ENCODE assay signal across 8 mouse cellular contexts in genomic region chr19:11817586-11817985, GRCm38 (mm10). TPM values are rescaled to one million over a fixed set of nuclear protein-coding genes. Genes with fewer than 3 reads are reported as not detected.
DNase-seq lines count a peak whose midpoint lies in the region; ATAC-seq and TF ChIP-seq lines count a peak whose summit lies in the region.

No protein-coding gene starts in this region.

- H3K9me3 ChIP-seq in heart, embryonic 11.5 days (replicated peaks; ENCODE audit: control insufficient read depth, low read length): no peaks in the 10 kb centered on the region
- no peaks in the 10 kb centered on the region for H3K9me3 ChIP-seq in ES-E14 (ENCODE audit: control insufficient read depth, insufficient read depth, low read depth, low read length)
- H3K9me3 ChIP-seq in forebrain, postnatal 0 days (ENCODE audit: low read length): no peaks in the 10 kb centered on the region
- no peaks in the 10 kb centered on the region for H3K9me3 ChIP-seq in midbrain, embryonic 12.5 days

- no peak for TF ChIP-seq CTCF in forebrain, postnatal 0 days (IDR thresholded peaks at IDR 0.05; ENCODE audit: low read depth)

- ATAC-seq in heart, embryonic 11.5 days (replicated peaks; ENCODE audit: insufficient number of reproducible peaks, low FRiP score, low TSS enrichment): no peak
- ATAC-seq in forebrain, postnatal 0 days: no peak
- no peak for ATAC-seq in midbrain, embryonic 12.5 days (ENCODE audit: low FRiP score, low read depth)
- ATAC-seq in CD4-positive, CD25-positive, alpha-beta regulatory T cell, adult 4 months: no peak

- 18% methylated on average over 5 of the region's 5 CpGs for WGBS in heart, embryonic 11.5 days (ENCODE audit: insufficient replicate concordance)
- WGBS in forebrain, postnatal 0 days: 15% methylated on average over 5 of the region's 5 CpGs
- 8% methylated on average over 5 of the region's 5 CpGs for WGBS in midbrain, embryonic 12.5 days

- no peaks in the 10 kb centered on the region; the same call in 1 of the 2 replicates for H3K4me1 ChIP-seq in heart, embryonic 11.5 days (ENCODE audit: control insufficient read depth, insufficient read depth, low read length)
- H3K4me1 ChIP-seq in ES-E14 (ENCODE audit: control insufficient read depth in 2 of 2, insufficient read depth in 2 of 2, low read length in 2 of 2, poor library complexity in 1 of 2): peaks cover 0 to 17% of the 10 kb centered on the region in 2 experiments; a peak in 2 of 4 replicates
- no peaks in the 10 kb centered on the region; the same call in 1 of the 2 replicates for H3K4me1 ChIP-seq in forebrain, postnatal 0 days (ENCODE audit: insufficient read depth)
- peaks cover 35% of the 10 kb centered on the region for H3K4me1 ChIP-seq in midbrain, embryonic 12.5 days

- peaks cover 3% of the 10 kb centered on the region; the same call in 1 of the 2 replicates for H3K27me3 ChIP-seq in heart, embryonic 11.5 days (ENCODE audit: control insufficient read depth, insufficient read depth, low read length)
- peaks cover 5% of the 10 kb centered on the region; the same call in 1 of the 2 replicates for H3K27me3 ChIP-seq in forebrain, postnatal 0 days (ENCODE audit: insufficient read depth, low read length)
- H3K27me3 ChIP-seq in midbrain, embryonic 12.5 days: peaks cover 34% of the 10 kb centered on the region

- DNase-seq in heart, adult 9 months (ENCODE audit: low spot score in 2 of 2): no peak
- DNase-seq in ES-E14 (ENCODE audit: low read depth, low spot score): no peak
- peak; percentile 11 for DNase-seq in forebrain, postnatal 0 days
- DNase-seq in urinary bladder, adult 18-20 months (ENCODE audit: low spot score in 2 of 2): no peak
- no peak for DNase-seq in right cerebral cortex, adult 2 months (ENCODE audit: low spot score in 2 of 2)

- no peak overlapping the region for H3K27ac ChIP-seq in heart, embryonic 11.5 days (ENCODE audit: low read depth, low read length)
- H3K27ac ChIP-seq in ES-E14 (ENCODE audit: insufficient read depth, low read depth, low read length, poor library complexity, severe bottlenecking): no peak overlapping the region
- no peak overlapping the region for H3K27ac ChIP-seq in forebrain, postnatal 0 days (ENCODE audit: low read depth, low read length)
- H3K27ac ChIP-seq in midbrain, embryonic 12.5 days (replicated peaks): no peak overlapping the region

- H3K9ac ChIP-seq in heart, embryonic 11.5 days (ENCODE audit: low read depth, low read length): no peak overlapping the region
- peak overlapping the region; percentile 47; the same call in 1 of the 2 replicates for H3K9ac ChIP-seq in ES-E14 (ENCODE audit: insufficient read depth, low read depth, low read length, poor library complexity, severe bottlenecking)
- peak overlapping the region; percentile 82; the same call in 1 of the 2 replicates for H3K9ac ChIP-seq in forebrain, postnatal 0 days
- H3K9ac ChIP-seq in midbrain, embryonic 12.5 days (replicated peaks): no peak overlapping the region

- H3K4me3 ChIP-seq in heart, embryonic 11.5 days (ENCODE audit: low read depth, low read length): peak overlapping the region; percentile 69; the same call in 1 of the 2 replicates
- H3K4me3 ChIP-seq in ES-E14 (ENCODE audit: insufficient read depth in 1 of 2, low read depth in 1 of 2, low read length in 2 of 2, poor library complexity in 1 of 2, severe bottlenecking in 1 of 2): peak overlapping the region; percentile 88 to 96
- peak overlapping the region; percentile 77 for H3K4me3 ChIP-seq in forebrain, postnatal 0 days (ENCODE audit: low read depth, low read length)
- peak overlapping the region; percentile 64 for H3K4me3 ChIP-seq in midbrain, embryonic 12.5 days

- peak overlapping the region; percentile 97 for H3K4me2 ChIP-seq in heart, embryonic 11.5 days
- H3K4me2 ChIP-seq in forebrain, postnatal 0 days (ENCODE audit: low read depth): peak overlapping the region; percentile 89
- H3K4me2 ChIP-seq in midbrain, embryonic 12.5 days (replicated peaks): peak overlapping the region; percentile 77

- no peaks in the 10 kb centered on the region for H3K36me3 ChIP-seq in heart, embryonic 11.5 days (ENCODE audit: control insufficient read depth, insufficient read depth, low read length)
- H3K36me3 ChIP-seq in ES-E14 (ENCODE audit: control insufficient read depth, insufficient read depth, low read length, poor library complexity, severe bottlenecking): peaks cover 6% of the 10 kb centered on the region; the same call in 1 of the 2 replicates
- H3K36me3 ChIP-seq in forebrain, postnatal 0 days (ENCODE audit: insufficient read depth): no peaks in the 10 kb centered on the region
- no peaks in the 10 kb centered on the region for H3K36me3 ChIP-seq in midbrain, embryonic 12.5 days

- in situ Hi-C loops in ES-E14 (cut with MboI; ENCODE audit: low sequenced_read_pairs in 2 of 2, unreplicated experiment in 2 of 2): no loop called here

TF ChIP-seq in ES-E14, 5 proteins besides CTCF, POLR2A, EP300 and RAD21:
- no peak for TF ChIP-seq ZNF384 (IDR thresholded peaks at IDR 0.05; ENCODE audit: low read depth, low read length)
- no peak for TF ChIP-seq ZC3H11A (IDR thresholded peaks at IDR 0.05; ENCODE audit: borderline replicate concordance, low read depth, low read length)
- no peak for TF ChIP-seq CHD2 (IDR thresholded peaks at IDR 0.05; ENCODE audit: low read depth, low read length)

RNA-seq across cellular contexts. Expression of gene Stx3, which starts 1.6 kb away (rescaled TPM):
- 8.3 and 9.9 TPM in 2 replicates for polyA plus RNA-seq in heart, embryonic 11.5 days (2014; fragmentation: Nextera tagmentation; extraction: Ambion mirVana)
- 21.6 and 34.3 TPM in 2 replicates for total RNA-seq in ES-E14 (2012; rRNA removed)
- total RNA-seq in forebrain, postnatal 0 days (2014; rRNA removed): 26.6 and 31.3 TPM in 2 replicates
- 20.8 and 27.2 TPM in 2 replicates for polyA plus RNA-seq in forebrain, postnatal 0 days (2015; fragmentation: Nextera tagmentation; extraction: Ambion mirVana)
- 20.3 and 22.0 TPM in 2 replicates for polyA plus RNA-seq in midbrain, embryonic 12.5 days (2016; fragmentation: Nextera tagmentation; extraction: Ambion mirVana)
- polyA plus RNA-seq in CD4-positive, CD25-positive, alpha-beta regulatory T cell, adult 4 months (2017; shearing (Covaris generic)): 1 to 10 TPM; 2.5 to 2.6 TPM

RNA-seq across cellular contexts. Expression of gene Olfr1417, which starts 21.4 kb away (rescaled TPM):
- polyA plus RNA-seq in heart, embryonic 11.5 days (2014; fragmentation: Nextera tagmentation; extraction: Ambion mirVana): 0.15 TPM in 1 of 2 replicates, not detected in the other
- total RNA-seq in ES-E14 (2012; rRNA removed): not detected in 2 replicates
- not detected in 2 replicates for total RNA-seq in forebrain, postnatal 0 days (2014; rRNA removed)
- 0.10 TPM in 1 of 2 replicates, not detected in the other for polyA plus RNA-seq in forebrain, postnatal 0 days (2015; fragmentation: Nextera tagmentation; extraction: Ambion mirVana)
- polyA plus RNA-seq in midbrain, embryonic 12.5 days (2016; fragmentation: Nextera tagmentation; extraction: Ambion mirVana): not detected in 2 replicates
- polyA plus RNA-seq in CD4-positive, CD25-positive, alpha-beta regulatory T cell, adult 4 months (2017; shearing (Covaris generic)): not detected

RNA-seq across cellular contexts. Expression of gene Olfr1418, which starts 43.3 kb away (rescaled TPM):
- not detected in 2 replicates for polyA plus RNA-seq in heart, embryonic 11.5 days (2014; fragmentation: Nextera tagmentation; extraction: Ambion mirVana)
- total RNA-seq in ES-E14 (2012; rRNA removed): not detected in 2 replicates
- not detected in 2 replicates for total RNA-seq in forebrain, postnatal 0 days (2014; rRNA removed)
- polyA plus RNA-seq in forebrain, postnatal 0 days (2015; fragmentation: Nextera tagmentation; extraction: Ambion mirVana): not detected in 2 replicates
- polyA plus RNA-seq in midbrain, embryonic 12.5 days (2016; fragmentation: Nextera tagmentation; extraction: Ambion mirVana): not detected in 2 replicates
- not detected for polyA plus RNA-seq in CD4-positive, CD25-positive, alpha-beta regulatory T cell, adult 4 months (2017; shearing (Covaris generic))

RNA-seq across cellular contexts. Expression of gene Mrpl16, which starts 47.4 kb away (rescaled TPM):
- polyA plus RNA-seq in heart, embryonic 11.5 days (2014; fragmentation: Nextera tagmentation; extraction: Ambion mirVana): 78.5 and 82.0 TPM in 2 replicates
- 31.9 and 36.0 TPM in 2 replicates for total RNA-seq in ES-E14 (2012; rRNA removed)
- total RNA-seq in forebrain, postnatal 0 days (2014; rRNA removed): 27.2 and 30.8 TPM in 2 replicates
- polyA plus RNA-seq in forebrain, postnatal 0 days (2015; fragmentation: Nextera tagmentation; extraction: Ambion mirVana): 46.9 and 52.6 TPM in 2 replicates
- polyA plus RNA-seq in midbrain, embryonic 12.5 days (2016; fragmentation: Nextera tagmentation; extraction: Ambion mirVana): 45.7 and 48.7 TPM in 2 replicates
- polyA plus RNA-seq in CD4-positive, CD25-positive, alpha-beta regulatory T cell, adult 4 months (2017; shearing (Covaris generic)): 10 to 100 TPM; 39.7 to 40.2 TPM

RNA-seq across cellular contexts. Expression of gene Olfr1419, which starts 57.3 kb away (rescaled TPM):
- polyA plus RNA-seq in heart, embryonic 11.5 days (2014; fragmentation: Nextera tagmentation; extraction: Ambion mirVana): not detected in 2 replicates
- not detected in 2 replicates for total RNA-seq in ES-E14 (2012; rRNA removed)
- not detected in 2 replicates for total RNA-seq in forebrain, postnatal 0 days (2014; rRNA removed)
- not detected in 2 replicates for polyA plus RNA-seq in forebrain, postnatal 0 days (2015; fragmentation: Nextera tagmentation; extraction: Ambion mirVana)
- not detected in 2 replicates for polyA plus RNA-seq in midbrain, embryonic 12.5 days (2016; fragmentation: Nextera tagmentation; extraction: Ambion mirVana)
- not detected for polyA plus RNA-seq in CD4-positive, CD25-positive, alpha-beta regulatory T cell, adult 4 months (2017; shearing (Covaris generic))

Comparison
In these comparisons a context has a peak if more than half of its experiments do, and no peak if none do; other contexts are left out.
1. H3K9ac ChIP-seq: peak in ES-E14 (single experiment) and forebrain, postnatal 0 days (single experiment); none in heart, embryonic 11.5 days (single experiment) and midbrain, embryonic 12.5 days (single experiment).
2. Peak in every context shown above with its lines, with median percentiles within 50 percentile points of each other: H3K4me2 ChIP-seq and H3K4me3 ChIP-seq.